17 mouse cellular contexts compared by ENCODE assay signal in the genomic region with DNA sequence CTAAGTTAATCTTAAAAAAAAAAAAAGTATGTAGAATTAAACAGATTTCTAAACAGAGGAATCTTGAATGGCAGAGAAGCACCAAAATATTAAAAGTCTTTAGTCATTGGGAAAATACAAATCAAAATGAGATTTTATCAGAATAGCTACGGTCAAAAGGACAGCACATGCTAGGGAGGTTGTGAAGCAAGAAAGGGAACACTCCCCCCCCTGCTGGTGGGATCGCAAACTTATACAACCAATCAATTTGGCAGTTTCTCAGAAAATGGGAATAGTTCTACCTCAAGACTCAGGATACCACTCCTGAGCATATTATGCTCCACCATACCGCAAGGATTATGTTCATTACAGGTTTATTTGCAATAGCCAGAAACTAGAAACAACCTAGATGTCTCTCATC.
A peak's percentile ranks its signal among the peaks of the same experiment; 100 is the strongest.
DNase-seq lines count a peak whose midpoint lies in the region; ATAC-seq and TF ChIP-seq lines count a peak whose summit lies in the region.
"Had no signal": no experiment of that assay in that cellular context is flagged by ENCODE, and none has a peak within 500 bp of the region (broad histone marks: within the 10 kb centered on the region; RNA-seq: fewer than 3 reads in every experiment).

No protein-coding gene starts in this region.

- H3K4me3 ChIP-seq in heart, adult 2 months = no peak overlapping the region
- no peak overlapping the region for H3K4me3 ChIP-seq in heart, embryonic 11.5 days (ENCODE audit: low read depth, low read length)
- no peak overlapping the region for H3K4me3 ChIP-seq in hindbrain, embryonic 10.5 days
- H3K4me3 ChIP-seq: limb, embryonic 13.5 days had no signal

- no peak for DNase-seq in heart, adult 2 months
- DNase-seq in thymus, postnatal 14 days = peak; percentile 24
- DNase-seq in thymus, postnatal 36 days = no peak
- DNase-seq in adrenal gland, postnatal 14 days = peak; percentile 57
- DNase-seq in retina, postnatal 1 day = no peak
- no peak for DNase-seq in embryo, embryonic 10.5 days (ENCODE audit: low spot score)
- no peak for DNase-seq in hindbrain, embryonic 10.5 days (ENCODE audit: low spot score)
- DNase-seq: heart, adult 18-20 months; heart, postnatal 14 days; kidney, postnatal 14 days; layer of hippocampus, postnatal 36 days; thymus, adult 2 months had no signal

- no peaks in the 10 kb centered on the region for H3K79me2 ChIP-seq in heart, adult 2 months (replicated peaks; ENCODE audit: control insufficient read depth, insufficient read depth, low read length)

- no peaks in the 10 kb centered on the region for H3K36me3 ChIP-seq in heart, adult 2 months (ENCODE audit: control insufficient read depth, insufficient read depth, low read length)
- no peaks in the 10 kb centered on the region for H3K36me3 ChIP-seq in heart, embryonic 11.5 days (ENCODE audit: control insufficient read depth, insufficient read depth, low read length)
- no peaks in the 10 kb centered on the region for H3K36me3 ChIP-seq in hindbrain, embryonic 10.5 days
- H3K36me3 ChIP-seq: G1E; limb, embryonic 13.5 days had no signal

- no peaks in the 10 kb centered on the region for H3K4me1 ChIP-seq in heart, adult 2 months (ENCODE audit: control insufficient read depth, insufficient read depth, low read length)
- no peaks in the 10 kb centered on the region for H3K4me1 ChIP-seq in heart, embryonic 11.5 days (ENCODE audit: control insufficient read depth, insufficient read depth, low read length)
- H3K4me1 ChIP-seq in hindbrain, embryonic 10.5 days (replicated peaks) = no peaks in the 10 kb centered on the region
- H3K4me1 ChIP-seq: limb, embryonic 13.5 days had no signal

- WGBS in heart, adult 2 months = 49% methylated on average over 3 of the region's 3 CpGs
- 43% methylated on average over 3 of the region's 3 CpGs for WGBS in heart, embryonic 11.5 days (ENCODE audit: insufficient replicate concordance)
- 60% methylated on average over 3 of the region's 3 CpGs for WGBS in hindbrain, embryonic 10.5 days

- TF ChIP-seq POLR2A in heart, adult 2 months (IDR thresholded peaks at IDR 0.05; ENCODE audit: insufficient read depth, low read depth, low read length) = no peak

- H3K9me3 ChIP-seq in heart, embryonic 11.5 days (replicated peaks; ENCODE audit: control insufficient read depth, low read length) = no peaks in the 10 kb centered on the region
- no peaks in the 10 kb centered on the region for H3K9me3 ChIP-seq in hindbrain, embryonic 10.5 days
- H3K9me3 ChIP-seq: G1E; limb, embryonic 13.5 days had no signal

- intact Hi-C loops in heart, adult 2 months (cut with DNase I) = no loop called here

- H3K27ac ChIP-seq in heart, adult 2 months = no peak overlapping the region
- H3K27ac ChIP-seq in heart, embryonic 11.5 days (ENCODE audit: low read depth, low read length) = no peak overlapping the region
- H3K27ac ChIP-seq in hindbrain, embryonic 10.5 days = no peak overlapping the region
- H3K27ac ChIP-seq: hindbrain, postnatal 0 days; limb, embryonic 13.5 days; macrophage had no signal

- peak; percentile 35 for TF ChIP-seq CTCF in heart, adult 2 months (IDR thresholded peaks at IDR 0.05)

- no peak overlapping the region for H3K9ac ChIP-seq in heart, adult 2 months (ENCODE audit: low read depth, low read length)
- H3K9ac ChIP-seq in heart, embryonic 11.5 days (ENCODE audit: low read depth, low read length) = no peak overlapping the region
- H3K9ac ChIP-seq: limb, embryonic 13.5 days had no signal

- no peaks in the 10 kb centered on the region for H3K27me3 ChIP-seq in heart, adult 2 months (ENCODE audit: control insufficient read depth, insufficient read depth, low read length)
- no peaks in the 10 kb centered on the region for H3K27me3 ChIP-seq in heart, embryonic 11.5 days (ENCODE audit: control insufficient read depth, insufficient read depth, low read length)
- no peaks in the 10 kb centered on the region for H3K27me3 ChIP-seq in hindbrain, embryonic 10.5 days (ENCODE audit: insufficient read depth, poor library complexity, severe bottlenecking)
- H3K27me3 ChIP-seq: limb, embryonic 13.5 days had no signal

- no peak for ATAC-seq in heart, embryonic 11.5 days (replicated peaks; ENCODE audit: insufficient number of reproducible peaks, low FRiP score, low TSS enrichment)
- ATAC-seq: hindbrain, postnatal 0 days had no signal

- TF ChIP-seq EP300 in heart, adult 2 months (IDR thresholded peaks at IDR 0.05; ENCODE audit: insufficient read depth, low read depth, low read length) = no peak

- no peak overlapping the region for H3K4me2 ChIP-seq in heart, embryonic 11.5 days
- H3K4me2 ChIP-seq: limb, embryonic 13.5 days had no signal

Comparison
In these comparisons a context has a peak if more than half of its experiments do, and no peak if none do; other contexts are left out.
1. DNase-seq: peak in thymus, postnatal 14 days (single experiment) and adrenal gland, postnatal 14 days (single experiment); none in heart, adult 2 months (0 of 2), thymus, postnatal 36 days (0 of 2), retina, postnatal 1 day (single experiment), embryo, embryonic 10.5 days (single experiment) and hindbrain, embryonic 10.5 days (single experiment).